Mouse (Mus musculus): ENCODE results near the gene Scyl3.

Scyl3 gene

GRCm38 (mm10) chr1:163953396-163953795, 24.5 kb downstream of the Scyl3 start:
- in situ Hi-C loops (cut with MboI, MseI), result no loop called here

GRCm38 (mm10) chr1:163958036-163958435, 29.1 kb downstream of the Scyl3 start:
- in situ Hi-C loops (cut with MboI, MseI), result no loop called here

- in situ Hi-C loops (cut with MboI, MseI), result no loop called here
Observed at GRCm38 (mm10) chr1:163964008-163964689, 35.2 kb downstream of the Scyl3 start.

- in situ Hi-C loops (cut with MboI, MseI), result no loop called here
Observed at GRCm38 (mm10) chr1:163974471-163974870, 45.6 kb downstream of the Scyl3 start.

- in situ Hi-C loops (cut with MboI, MseI), result loop anchor here (25.0 kb wide), 1 partner anchor 1413 kb away; the partner anchor contains the start of gene Vamp4
Observed at GRCm38 (mm10) chr1:163975088-163975487, 46.2 kb downstream of the Scyl3 start.

GRCm38 (mm10) chr1:163976515-163976914, 47.6 kb downstream of the Scyl3 start:
- in situ Hi-C loops (cut with MboI, MseI), result loop anchor here (25.0 kb wide), 1 partner anchor 1414 kb away; the partner anchor contains the start of gene Vamp4

- in situ Hi-C loops (cut with MboI, MseI), result loop anchor here (25.0 kb wide), 1 partner anchor 1430 kb away; the partner anchor contains the start of gene Vamp4
Observed at GRCm38 (mm10) chr1:163992371-163992770, 63.5 kb downstream of the Scyl3 start.

- in situ Hi-C loops (cut with MboI, MseI), result loop anchor here (25.0 kb wide), 1 partner anchor 1432 kb away; the partner anchor contains the start of gene Vamp4
Observed at GRCm38 (mm10) chr1:163994173-163994720, 65.3 kb downstream of the Scyl3 start.

GRCm38 (mm10) chr1:163994721-163995608, 66.1 kb downstream of the Scyl3 start, which contains the start of the genes BC055324 and Mettl18:
Gene BC055324, minus strand, starts transcription at chr1:163994796.
Gene Mettl18, plus strand, starts transcription at chr1:163994889.
- in situ Hi-C loops (cut with MboI, MseI), result loop anchor here (25.0 kb wide), 1 partner anchor 1433 kb away; the partner anchor contains the start of gene Vamp4

GRCm38 (mm10) chr1:163995609-163995913, 66.7 kb downstream of the Scyl3 start:
- in situ Hi-C loops (cut with MboI, MseI), result loop anchor here (25.0 kb wide), 1 partner anchor 1433 kb away; the partner anchor contains the start of gene Vamp4

GRCm38 (mm10) chr1:164001831-164002452, 73.0 kb downstream of the Scyl3 start:
- in situ Hi-C loops (cut with MboI, MseI), result no loop called here

GRCm38 (mm10) chr1:164004311-164004710, 75.4 kb downstream of the Scyl3 start:
- in situ Hi-C loops (cut with MboI, MseI), result no loop called here
